Mouse (Mus musculus): ENCODE measurements around the gene Eme1. TPM values are rescaled to one million over a fixed set of nuclear protein-coding genes. Genes with fewer than 3 reads are reported as not detected.

The Eme1 gene
- polyA plus RNA-seq, 1 experiment from 2014 or later = 3.5 TPM

DNA sequence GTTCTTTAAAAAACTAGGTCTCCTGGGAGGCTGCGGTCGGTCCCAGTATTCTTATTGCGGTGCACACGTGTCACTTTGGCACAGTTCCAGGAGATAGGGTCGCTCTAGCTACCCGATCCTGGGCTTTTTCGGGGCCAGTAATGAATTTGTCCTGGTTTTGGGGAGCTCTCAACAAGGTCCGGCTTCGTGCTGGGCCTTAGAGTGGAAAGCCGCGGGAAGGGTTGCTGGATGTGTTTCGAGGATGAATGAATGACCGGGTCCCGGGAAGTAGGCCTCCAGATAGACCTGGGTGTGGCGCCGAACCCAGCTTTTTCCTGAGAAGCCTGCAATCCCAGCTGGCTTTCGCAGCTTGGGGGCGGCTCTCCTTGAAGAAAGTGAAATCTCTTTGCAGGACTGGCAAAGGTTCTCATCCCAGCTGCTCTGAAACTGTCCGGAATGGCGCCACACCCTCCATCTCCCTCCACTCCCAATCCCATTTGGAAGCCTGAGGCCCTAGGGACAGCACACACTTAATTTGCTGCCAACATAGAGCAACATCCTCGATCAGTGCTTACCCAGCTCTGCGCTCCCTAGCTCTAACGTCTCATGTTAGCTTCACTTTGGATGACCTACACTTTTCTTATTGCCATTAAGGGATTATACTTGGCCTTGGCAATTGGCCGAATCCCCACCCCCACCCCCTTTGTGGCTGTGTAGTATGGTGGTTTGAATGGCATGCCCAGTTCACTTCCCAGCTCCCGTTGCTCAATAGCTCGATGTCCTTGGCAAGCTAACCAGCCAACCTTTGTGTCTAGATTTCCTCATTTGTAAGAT lies 23.4 kb downstream of the Eme1 start:
- Histone ChIP-seq H3K36me3 (ENCODE audit: control insufficient read depth, insufficient read depth, low read length) (peaks cover 22% of the 10 kb centered on the region), H3K27me3 (replicated peaks; ENCODE audit: control insufficient read depth, insufficient read depth, low read length) (no peaks in the 10 kb centered on the region), H3K27ac (ENCODE audit: low read depth, low read length) (peak overlapping the region; percentile 61), H3K4me1 (ENCODE audit: control insufficient read depth, insufficient read depth, low read depth, low read length) (peaks cover 6% of the 10 kb centered on the region), H3K4me3 (ENCODE audit: low read length) (peak overlapping the region; percentile 96), H3K4me2 (ENCODE audit: low read length) (peak overlapping the region; percentile 90), H3K9me3 (ENCODE audit: control insufficient read depth, low read length) (no peaks in the 10 kb centered on the region), H3K9ac (ENCODE audit: low read depth, low read length) (peak overlapping the region; percentile 91)
- ATAC-seq = 0 out of 2 replicates have a peak, but pooled peaks have one; percentile 53
- WGBS = 11% methylated on average over 26 of the region's 26 CpGs

DNA sequence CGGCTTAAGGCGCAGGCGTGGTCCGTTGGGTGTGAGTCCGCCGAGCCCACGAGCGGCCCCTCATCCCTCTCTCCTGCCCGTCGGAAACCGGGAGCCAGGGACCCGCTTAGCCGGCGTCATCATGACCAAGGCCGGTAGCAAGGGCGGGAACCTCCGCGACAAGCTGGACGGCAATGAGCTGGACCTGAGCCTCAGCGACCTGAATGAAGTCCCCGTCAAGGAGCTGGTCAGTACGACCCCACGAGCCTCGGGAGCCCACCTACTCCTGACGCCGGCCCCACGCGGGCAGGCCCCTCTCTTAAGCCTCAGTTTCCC lies 23.9 kb downstream of the Eme1 start:
- H3K9me3 ChIP-seq (ENCODE audit: control insufficient read depth, low read length) = no peaks in the 10 kb centered on the region
- ATAC-seq = peak; percentile 79
- peaks cover 6% of the 10 kb centered on the region for H3K4me1 ChIP-seq (ENCODE audit: control insufficient read depth, insufficient read depth, low read depth, low read length)
- H3K4me3 ChIP-seq (ENCODE audit: low read length) = peak overlapping the region; percentile 96
- peaks cover 17% of the 10 kb centered on the region for H3K36me3 ChIP-seq (ENCODE audit: control insufficient read depth, insufficient read depth, low read length)
- peak overlapping the region; percentile 91 for H3K9ac ChIP-seq (ENCODE audit: low read depth, low read length)
- peak overlapping the region; percentile 61 for H3K27ac ChIP-seq (ENCODE audit: low read depth, low read length)
- 0% methylated on average over 28 of the region's 28 CpGs for WGBS
- no peaks in the 10 kb centered on the region for H3K27me3 ChIP-seq (replicated peaks; ENCODE audit: control insufficient read depth, insufficient read depth, low read length)
- peak overlapping the region; percentile 90 for H3K4me2 ChIP-seq (ENCODE audit: low read length)

DNA sequence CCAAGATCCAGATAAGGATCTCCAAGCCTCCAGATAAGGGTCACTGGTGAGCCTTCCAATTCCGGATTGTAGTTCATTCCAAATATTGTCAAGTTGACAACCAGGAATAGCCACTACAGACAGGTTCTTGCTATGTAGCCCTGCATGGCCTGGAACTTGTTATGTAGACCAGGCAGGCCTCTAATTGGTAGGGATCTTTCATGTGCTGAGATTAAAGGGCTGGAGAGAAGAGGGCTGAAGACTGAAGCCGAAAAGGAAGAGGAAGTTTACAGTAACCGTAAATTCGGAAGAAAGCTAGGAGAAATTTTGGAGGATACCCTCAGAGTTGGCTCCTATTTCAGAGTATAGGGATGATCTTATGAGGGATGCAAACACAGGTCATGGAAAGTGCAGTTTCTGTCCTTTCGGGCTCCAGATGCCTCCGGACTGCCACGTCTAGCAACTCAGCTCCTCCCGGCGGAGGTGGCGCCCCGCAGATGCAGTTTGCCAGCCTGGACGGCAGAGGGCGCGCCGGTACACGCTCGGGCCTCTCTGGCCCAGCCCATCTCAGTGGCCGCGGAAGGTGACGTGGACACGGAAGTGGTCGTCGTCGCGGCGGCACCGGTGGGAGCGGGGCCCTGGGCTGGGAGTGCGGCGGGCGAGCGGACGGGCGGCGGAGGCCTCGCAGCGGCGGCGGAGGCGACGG lies 24.4 kb downstream of the Eme1 start, which contains the start of gene Lrrc59:
Lrrc59 (plus strand) TSS at position 569 of the 685 bp plus-strand sequence.
- Histone ChIP-seq H3K9me3 (ENCODE audit: control insufficient read depth, low read length) (no peaks in the 10 kb centered on the region), H3K4me2 (ENCODE audit: low read length) (peak within 1 kb of the TSS; percentile 90), H3K27me3 (replicated peaks; ENCODE audit: control insufficient read depth, insufficient read depth, low read length) (no peaks in the 10 kb centered on the region), H3K4me3 (ENCODE audit: low read length) (peak within 1 kb of the TSS; percentile 96), H3K4me1 (ENCODE audit: control insufficient read depth, insufficient read depth, low read depth, low read length) (peaks cover 6% of the 10 kb centered on the region), H3K9ac (ENCODE audit: low read depth, low read length) (peak within 1 kb of the TSS; percentile 91), H3K27ac (ENCODE audit: low read depth, low read length) (peak within 1 kb of the TSS; percentile 61), H3K36me3 (ENCODE audit: control insufficient read depth, insufficient read depth, low read length) (peaks cover 12% of the 10 kb centered on the region)
- 7% methylated on average over 34 of the region's 41 CpGs for WGBS
- peak; percentile 97 for ATAC-seq

DNA sequence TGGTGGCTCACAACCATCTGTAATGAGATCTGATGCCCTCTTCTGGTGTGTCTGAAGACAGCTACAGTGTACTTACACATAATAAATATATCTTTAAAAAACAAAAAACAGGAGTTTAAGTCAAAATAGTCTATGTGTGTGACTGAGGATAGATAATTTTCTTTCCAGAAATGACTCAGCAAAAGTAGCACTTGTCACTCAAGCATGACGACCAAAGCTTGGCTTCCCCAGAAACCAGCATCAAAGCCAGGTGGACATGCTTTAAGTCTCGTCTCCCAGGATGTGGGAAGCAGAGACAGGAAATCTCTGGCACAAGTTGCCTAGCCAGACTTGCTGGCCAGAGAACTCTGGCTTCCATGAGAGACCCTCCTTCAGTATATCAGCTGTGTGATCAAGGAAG lies 31.6 kb downstream of the Eme1 start:
- no peak overlapping the region for H3K4me2 ChIP-seq (ENCODE audit: low read length)
- no peak overlapping the region for H3K9ac ChIP-seq (ENCODE audit: low read depth, low read length)
- ATAC-seq = no peak
- no peaks in the 10 kb centered on the region for H3K4me1 ChIP-seq (ENCODE audit: control insufficient read depth, insufficient read depth, low read depth, low read length)
- H3K9me3 ChIP-seq (ENCODE audit: control insufficient read depth, low read length) = no peaks in the 10 kb centered on the region
- no peaks in the 10 kb centered on the region for H3K36me3 ChIP-seq (ENCODE audit: control insufficient read depth, insufficient read depth, low read length)
- H3K27me3 ChIP-seq (replicated peaks; ENCODE audit: control insufficient read depth, insufficient read depth, low read length) = no peaks in the 10 kb centered on the region
- no peak overlapping the region for H3K4me3 ChIP-seq (ENCODE audit: low read length)
- WGBS = 83% methylated on average over 2 of the region's 2 CpGs
- H3K27ac ChIP-seq (ENCODE audit: low read depth, low read length) = no peak overlapping the region

DNA sequence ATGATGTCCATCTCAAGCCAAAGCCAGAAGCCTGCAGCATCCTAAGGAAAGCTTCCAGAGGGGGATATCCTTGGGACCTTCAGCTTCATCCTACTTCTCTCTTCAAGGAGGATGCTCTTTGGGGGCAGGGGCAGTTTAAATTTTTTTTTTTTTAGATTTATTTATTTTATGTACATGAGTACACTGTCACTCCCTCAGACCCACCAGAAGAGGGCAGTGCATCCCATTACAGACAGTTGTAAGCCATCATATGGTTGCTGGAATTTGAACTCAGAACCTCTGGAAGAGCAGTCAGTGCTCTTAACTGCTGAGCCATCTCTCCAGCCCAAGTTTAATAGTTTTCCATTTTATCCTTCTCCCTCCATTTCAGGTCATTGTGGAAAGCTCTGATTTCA lies 32.3 kb downstream of the Eme1 start:
- Histone ChIP-seq H3K36me3 (ENCODE audit: control insufficient read depth, insufficient read depth, low read length) (no peaks in the 10 kb centered on the region), H3K4me2 (ENCODE audit: low read length) (no peak overlapping the region), H3K9me3 (ENCODE audit: control insufficient read depth, low read length) (no peaks in the 10 kb centered on the region), H3K27me3 (replicated peaks; ENCODE audit: control insufficient read depth, insufficient read depth, low read length) (no peaks in the 10 kb centered on the region), H3K27ac (ENCODE audit: low read depth, low read length) (no peak overlapping the region), H3K4me3 (ENCODE audit: low read length) (no peak overlapping the region), H3K4me1 (ENCODE audit: control insufficient read depth, insufficient read depth, low read depth, low read length) (no peaks in the 10 kb centered on the region), H3K9ac (ENCODE audit: low read depth, low read length) (no peak overlapping the region)
- no peak for ATAC-seq

DNA sequence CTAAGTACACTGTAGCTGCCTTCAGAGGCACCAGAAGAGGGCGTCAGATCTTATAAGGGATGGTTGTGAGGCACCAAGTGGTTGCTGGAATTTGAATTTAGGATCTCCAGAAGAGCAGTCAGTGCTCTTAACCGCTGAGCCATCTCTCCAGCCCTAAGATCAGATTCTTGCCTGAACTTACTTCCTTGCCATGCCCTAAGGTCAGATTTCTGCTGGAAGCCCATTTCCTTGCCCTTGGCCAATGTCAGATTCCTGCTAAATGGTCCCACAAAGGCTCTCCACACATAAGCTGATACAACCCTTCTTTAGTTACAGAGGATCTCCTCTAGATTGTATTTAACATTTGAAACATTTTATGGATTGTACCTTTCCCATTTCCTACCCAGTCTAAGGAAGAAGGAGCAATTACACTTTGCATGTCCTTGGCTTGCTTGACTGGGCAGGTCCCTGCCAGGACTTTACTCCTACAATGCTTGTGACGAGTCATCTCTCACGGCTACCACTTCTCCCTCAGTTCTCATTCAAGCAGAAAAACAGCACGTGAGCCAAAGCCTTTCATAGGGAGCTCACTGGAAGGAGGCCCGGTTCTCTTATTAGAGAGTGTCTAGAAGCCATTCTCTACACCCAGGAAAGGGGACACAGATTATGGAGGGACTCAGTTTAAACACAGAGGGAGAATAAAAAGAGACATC lies 32.9 kb downstream of the Eme1 start:
- no peak for ATAC-seq
- H3K9ac ChIP-seq (ENCODE audit: low read depth, low read length) = no peak overlapping the region

DNA sequence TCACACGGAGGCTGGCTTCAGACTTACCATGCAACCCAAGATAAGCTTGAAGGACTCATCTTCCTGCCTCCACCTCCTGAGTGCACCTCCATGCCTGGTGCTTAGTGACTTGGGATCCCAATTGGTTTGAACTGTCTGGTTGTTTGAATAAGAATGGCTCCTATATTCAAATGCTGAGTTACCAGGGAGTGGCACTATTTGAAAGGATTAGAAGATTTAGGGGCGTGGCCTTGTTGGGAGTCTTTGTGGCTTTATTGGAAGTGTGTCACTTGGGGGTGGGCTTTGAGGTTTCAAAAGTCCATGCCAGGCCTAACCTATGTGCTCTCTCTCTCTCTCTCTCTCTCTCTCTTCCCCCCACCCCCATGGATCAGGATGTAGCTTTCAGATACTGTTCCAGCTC lies 36.1 kb downstream of the Eme1 start:
- no peaks in the 10 kb centered on the region for H3K4me1 ChIP-seq (ENCODE audit: control insufficient read depth, insufficient read depth, low read depth, low read length)
- H3K9me3 ChIP-seq (ENCODE audit: control insufficient read depth, low read length) = no peaks in the 10 kb centered on the region
- H3K27ac ChIP-seq (ENCODE audit: low read depth, low read length) = no peak overlapping the region
- ATAC-seq = no peak
- no peaks in the 10 kb centered on the region for H3K36me3 ChIP-seq (ENCODE audit: control insufficient read depth, insufficient read depth, low read length)
- no peak overlapping the region for H3K4me2 ChIP-seq (ENCODE audit: low read length)
- no peak overlapping the region for H3K9ac ChIP-seq (ENCODE audit: low read depth, low read length)
- WGBS = 86% methylated on average over 2 of the region's 2 CpGs
- no peak overlapping the region for H3K4me3 ChIP-seq (ENCODE audit: low read length)
- H3K27me3 ChIP-seq (replicated peaks; ENCODE audit: control insufficient read depth, insufficient read depth, low read length) = no peaks in the 10 kb centered on the region

More for the DNA sequence above, 32.9 kb downstream of the Eme1 start:
- no peaks in the 10 kb centered on the region for H3K27me3 ChIP-seq (replicated peaks; ENCODE audit: control insufficient read depth, insufficient read depth, low read length)
- no peak overlapping the region for H3K4me2 ChIP-seq (ENCODE audit: low read length)
- no peaks in the 10 kb centered on the region for H3K4me1 ChIP-seq (ENCODE audit: control insufficient read depth, insufficient read depth, low read depth, low read length)
- H3K4me3 ChIP-seq (ENCODE audit: low read length) = no peak overlapping the region
- H3K36me3 ChIP-seq (ENCODE audit: control insufficient read depth, insufficient read depth, low read length) = no peaks in the 10 kb centered on the region
- no peak overlapping the region for H3K27ac ChIP-seq (ENCODE audit: low read depth, low read length)
- H3K9me3 ChIP-seq (ENCODE audit: control insufficient read depth, low read length) = no peaks in the 10 kb centered on the region
- WGBS = 45% methylated on average over 6 of the region's 6 CpGs

DNA sequence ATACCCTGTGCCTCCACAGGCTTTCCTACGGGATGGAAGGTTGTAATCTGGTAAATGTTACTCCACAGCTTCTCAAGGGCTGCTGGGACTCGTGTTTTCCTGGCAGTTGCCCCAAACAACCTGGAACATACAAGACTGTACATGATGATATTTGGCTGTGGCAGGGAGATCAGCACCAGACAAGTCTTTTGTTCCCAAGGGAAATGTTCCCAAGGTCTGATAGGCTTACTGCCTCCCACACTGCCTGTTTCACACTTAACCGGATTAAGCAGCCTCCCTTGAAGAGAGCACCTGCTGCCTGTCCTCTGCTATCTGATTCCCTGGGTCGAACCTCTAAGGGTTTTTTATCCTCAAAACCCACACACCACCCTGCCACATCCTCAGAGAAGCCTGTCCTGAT lies 38.3 kb downstream of the Eme1 start:
- Histone ChIP-seq H3K36me3 (ENCODE audit: control insufficient read depth, insufficient read depth, low read length) (no peaks in the 10 kb centered on the region), H3K9me3 (ENCODE audit: control insufficient read depth, low read length) (no peaks in the 10 kb centered on the region), H3K4me3 (ENCODE audit: low read length) (no peak overlapping the region), H3K27ac (ENCODE audit: low read depth, low read length) (no peak overlapping the region), H3K9ac (ENCODE audit: low read depth, low read length) (no peak overlapping the region), H3K4me2 (ENCODE audit: low read length) (no peak overlapping the region), H3K27me3 (replicated peaks; ENCODE audit: control insufficient read depth, insufficient read depth, low read length) (no peaks in the 10 kb centered on the region), H3K4me1 (ENCODE audit: control insufficient read depth, insufficient read depth, low read depth, low read length) (no peaks in the 10 kb centered on the region)
- no peak for ATAC-seq
- 35% methylated on average over 4 of the region's 4 CpGs for WGBS

DNA sequence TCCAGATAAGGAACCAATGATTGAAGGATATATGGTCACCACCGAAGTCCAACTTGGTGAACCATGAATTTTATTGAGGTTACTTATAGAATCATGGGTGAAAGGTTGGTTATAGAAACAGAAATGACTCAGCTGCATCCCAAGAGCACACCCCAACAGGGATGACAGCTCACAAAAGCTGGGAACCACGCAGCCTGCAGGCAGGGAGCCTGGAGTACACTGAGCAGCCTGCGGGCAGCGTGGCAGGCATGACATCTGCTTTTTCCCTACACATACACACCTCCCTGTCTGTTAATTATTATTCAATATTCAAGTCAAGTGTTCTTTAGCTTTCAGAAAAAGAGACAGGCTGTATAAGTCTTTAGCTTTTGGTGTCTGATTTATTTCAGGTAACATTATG lies 39.2 kb downstream of the Eme1 start:
- Histone ChIP-seq H3K4me2 (ENCODE audit: low read length) (no peak overlapping the region), H3K4me3 (ENCODE audit: low read length) (no peak overlapping the region), H3K9ac (ENCODE audit: low read depth, low read length) (no peak overlapping the region), H3K36me3 (ENCODE audit: control insufficient read depth, insufficient read depth, low read length) (no peaks in the 10 kb centered on the region), H3K27me3 (replicated peaks; ENCODE audit: control insufficient read depth, insufficient read depth, low read length) (no peaks in the 10 kb centered on the region), H3K4me1 (ENCODE audit: control insufficient read depth, insufficient read depth, low read depth, low read length) (no peaks in the 10 kb centered on the region), H3K9me3 (ENCODE audit: control insufficient read depth, low read length) (no peaks in the 10 kb centered on the region), H3K27ac (ENCODE audit: low read depth, low read length) (no peak overlapping the region)
- no peak for ATAC-seq
- 78% methylated on average over 4 of the region's 4 CpGs for WGBS
